Mouse (Mus musculus) heart, adult 8-10 months (tissue): ENCODE results near the gene Klc3. TPM values are rescaled to one million over a fixed set of nuclear protein-coding genes. Genes with fewer than 3 reads are reported as not detected.

Experiments used
- DNase-seq: peaks from one replicate; pipeline ENCODE4 v3.0.0; 2022; ENCODE audit warnings: low spot score
- total RNA-seq, 4 experiments: library from RNA; stranded (reverse); gene quantifications; 2 replicates each; pipeline ENCODE4 v1.2.4; 2022

The Klc3 gene
- total RNA-seq: 1 to 10 TPM in 1 of 4 experiments, under 1 TPM in 2, not detected in 1; 0.60 to 1.2 (median 0.75) TPM

DNA sequence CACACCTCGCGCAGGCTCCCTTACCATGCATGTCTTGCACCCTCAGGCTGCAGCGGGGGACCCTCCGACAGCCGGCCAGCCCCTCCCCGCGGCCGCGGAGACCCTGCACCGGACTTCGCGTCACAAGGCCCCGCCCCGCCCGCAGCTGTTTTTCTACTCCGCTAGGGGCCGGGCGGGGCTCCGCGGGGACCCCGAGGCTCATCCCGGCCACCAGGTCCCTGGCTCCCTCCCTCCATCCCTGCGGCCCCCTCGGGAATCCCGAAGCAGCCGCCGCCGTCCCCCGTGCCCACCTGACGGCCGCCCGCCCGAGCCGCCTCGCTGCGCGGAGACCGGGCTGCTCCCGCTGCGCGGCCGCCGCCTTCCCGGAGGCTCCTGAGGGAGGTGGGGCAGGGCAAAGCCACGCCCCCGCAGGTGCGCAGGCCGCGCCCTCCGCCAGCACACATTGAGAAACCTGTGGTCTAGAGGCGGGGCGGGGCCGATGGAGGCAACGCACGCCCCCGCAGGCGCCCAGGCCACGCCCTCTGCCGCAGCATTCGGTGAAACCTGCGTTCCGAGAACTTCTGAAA is at the start of gene Klc3:
TSS of gene Klc3 (minus strand) at position 374 of the 566 bp plus-strand sequence.
- no peak for DNase-seq

DNA sequence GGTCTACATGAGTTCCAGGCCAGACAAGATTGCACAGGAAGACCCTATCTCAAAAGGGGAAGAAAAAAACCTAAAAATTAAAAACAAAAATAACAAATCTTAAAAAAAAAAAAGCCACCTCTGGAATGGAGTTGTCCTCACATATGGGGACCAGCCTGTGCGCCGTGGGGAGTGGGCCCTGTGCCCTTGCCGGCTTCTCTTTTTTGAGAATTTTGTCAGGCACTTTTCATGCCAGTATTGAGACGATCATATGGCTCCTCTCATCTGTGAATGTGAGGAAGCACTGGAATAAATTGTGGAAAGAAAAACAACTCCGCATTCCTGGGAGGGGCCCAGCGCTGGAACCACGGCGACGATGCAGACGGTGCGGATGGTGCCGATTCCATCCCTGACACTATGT is 45.3 kb upstream of the Klc3 start:
- no peak for DNase-seq

DNA sequence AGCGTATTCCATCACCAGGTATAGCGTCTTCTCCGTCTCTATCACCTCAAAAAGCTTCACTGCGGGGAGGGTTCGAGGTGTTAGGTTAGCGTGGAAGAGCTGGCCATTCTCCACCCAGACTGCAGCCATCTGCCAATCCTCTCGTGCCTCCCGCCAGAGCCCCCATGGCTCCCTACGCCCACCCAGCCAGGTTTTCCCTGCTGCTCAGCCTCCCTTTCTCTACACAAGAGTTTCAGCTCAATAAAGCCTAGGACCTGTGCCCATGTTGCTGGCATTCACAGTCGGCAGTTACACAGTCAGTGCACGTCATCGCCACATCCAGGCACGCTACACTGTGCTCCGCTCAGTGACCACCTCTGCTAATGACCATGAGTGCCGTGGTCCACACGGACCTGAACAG is 43.8 kb upstream of the Klc3 start:
- DNase-seq: no peak

DNA sequence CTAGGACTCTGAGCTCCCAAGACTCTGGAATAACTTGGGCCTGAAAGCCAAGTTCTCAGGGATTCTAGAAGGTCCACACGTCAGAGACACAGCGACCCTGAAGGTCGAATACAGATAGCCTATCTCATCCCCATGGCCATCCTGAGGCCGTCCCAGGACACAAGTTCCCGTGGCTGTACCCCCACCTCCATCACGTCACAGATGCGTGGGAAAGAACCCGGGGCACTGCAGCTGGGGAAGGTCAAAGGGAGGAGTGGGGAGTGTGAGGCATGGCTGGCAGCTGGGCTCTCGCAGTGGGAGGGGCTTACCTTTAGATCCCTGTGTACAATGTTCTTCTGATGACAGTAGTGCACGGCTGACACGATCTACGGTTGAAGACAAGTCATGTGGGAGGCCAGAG is 40.9 kb upstream of the Klc3 start:
- no peak for DNase-seq

DNA sequence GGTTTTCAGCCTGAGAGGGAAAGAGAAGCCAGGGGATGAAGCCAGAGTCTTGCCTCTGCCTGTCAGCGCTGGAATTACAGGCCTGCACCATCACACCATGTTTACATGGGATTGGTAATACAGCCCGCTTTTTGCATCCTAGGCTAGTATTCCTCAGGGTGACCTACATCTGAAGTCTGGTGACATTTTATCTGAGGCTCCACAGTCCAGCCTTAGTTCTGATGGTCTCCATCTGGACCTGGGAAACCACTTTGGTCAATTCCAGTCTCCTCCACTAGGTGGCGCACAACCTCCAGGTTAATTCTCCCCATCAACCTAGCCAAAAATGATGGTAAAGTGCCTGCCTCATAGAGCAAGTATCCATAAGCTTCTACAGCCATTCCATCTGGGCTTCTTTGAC is 39.4 kb upstream of the Klc3 start:
- DNase-seq: peak; percentile 85

DNA sequence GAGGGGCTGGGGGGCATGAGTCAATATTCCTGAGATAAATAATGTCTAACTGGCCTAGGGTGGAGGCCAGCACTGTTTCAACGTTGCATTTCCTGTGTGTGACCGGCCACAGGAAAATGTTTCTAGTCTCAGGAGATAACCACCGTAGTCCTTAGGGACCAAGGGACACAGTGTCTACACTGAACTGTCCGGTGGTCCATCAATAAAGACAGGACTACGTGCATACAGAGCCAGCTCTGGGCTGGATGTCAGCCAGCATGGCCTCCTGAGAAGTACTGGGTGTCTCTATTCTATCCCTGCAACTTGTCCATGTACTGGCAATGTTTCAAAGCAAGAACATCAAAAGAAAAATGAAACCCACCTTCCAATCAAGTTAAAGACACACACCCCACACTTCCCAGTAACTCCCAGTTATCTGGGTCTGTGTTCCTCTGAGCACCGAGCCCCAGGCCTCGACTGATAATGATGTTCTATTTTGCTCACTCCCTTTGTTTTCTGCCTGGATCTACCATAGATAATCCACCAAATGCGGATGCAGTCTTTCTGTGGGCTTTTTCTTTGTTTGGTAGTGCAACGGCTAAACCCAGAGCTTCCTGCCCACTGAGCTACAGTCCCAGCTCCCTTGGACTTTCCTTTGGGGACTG is 37.7 kb upstream of the Klc3 start:
- no peak for DNase-seq

DNA sequence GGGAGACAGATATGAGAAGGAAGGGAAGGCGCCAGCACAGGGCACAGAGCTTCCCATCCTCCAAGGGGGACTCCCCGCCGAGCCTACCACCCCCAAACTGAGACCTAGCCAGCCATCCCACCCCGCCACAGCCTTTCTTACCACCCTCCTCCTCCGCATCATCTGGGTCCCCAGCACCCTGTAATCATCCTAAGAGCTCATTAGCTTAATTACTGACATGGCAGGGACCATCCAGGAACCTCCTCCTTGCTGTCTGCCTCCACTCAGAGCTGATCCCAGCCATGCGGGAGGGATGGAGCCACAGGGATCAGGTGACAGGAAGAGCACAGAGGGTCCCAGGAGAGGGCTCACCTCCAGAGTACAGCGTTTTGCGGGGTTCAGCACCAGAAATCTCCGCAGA is 33.1 kb upstream of the Klc3 start:
- DNase-seq: no peak

DNA sequence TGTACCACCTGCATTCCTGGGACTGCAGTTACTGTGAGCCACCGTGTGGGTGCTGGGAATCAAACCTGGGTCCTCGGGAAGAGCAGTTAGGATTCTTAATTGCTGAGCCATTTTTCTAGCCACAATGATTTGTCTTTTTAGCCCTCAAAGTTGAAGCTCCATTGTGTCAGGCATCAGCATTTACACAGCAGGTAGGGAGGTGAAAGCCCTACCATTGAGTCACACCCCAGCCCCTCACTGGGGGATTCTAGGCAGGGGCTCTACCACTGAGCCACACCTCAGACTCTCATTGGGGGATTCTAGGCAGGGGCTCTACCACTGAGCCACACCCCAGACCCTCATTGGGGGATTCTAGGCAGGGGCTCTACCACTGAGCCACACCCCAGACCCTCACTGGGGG is 32.4 kb upstream of the Klc3 start:
- no peak for DNase-seq

DNA sequence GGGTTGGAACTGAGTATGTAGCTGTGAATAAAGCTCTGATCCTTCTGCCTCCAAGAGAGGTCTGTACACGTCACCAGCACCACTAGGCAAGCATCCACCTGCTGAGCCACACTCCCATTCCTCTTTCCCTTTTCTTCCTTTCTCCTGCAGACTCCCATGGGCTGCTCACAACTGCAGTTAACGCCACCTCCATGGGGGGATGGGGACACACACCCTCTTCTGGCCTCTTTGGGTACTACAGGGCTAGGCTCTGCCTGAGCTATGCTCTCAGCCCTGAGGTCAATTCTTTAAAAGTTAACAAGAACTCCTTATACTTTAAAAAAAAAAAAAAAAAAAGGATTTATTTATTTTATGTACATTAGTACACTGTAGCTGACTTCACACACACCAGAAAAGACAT is 28.6 kb upstream of the Klc3 start:
- DNase-seq: no peak

DNA sequence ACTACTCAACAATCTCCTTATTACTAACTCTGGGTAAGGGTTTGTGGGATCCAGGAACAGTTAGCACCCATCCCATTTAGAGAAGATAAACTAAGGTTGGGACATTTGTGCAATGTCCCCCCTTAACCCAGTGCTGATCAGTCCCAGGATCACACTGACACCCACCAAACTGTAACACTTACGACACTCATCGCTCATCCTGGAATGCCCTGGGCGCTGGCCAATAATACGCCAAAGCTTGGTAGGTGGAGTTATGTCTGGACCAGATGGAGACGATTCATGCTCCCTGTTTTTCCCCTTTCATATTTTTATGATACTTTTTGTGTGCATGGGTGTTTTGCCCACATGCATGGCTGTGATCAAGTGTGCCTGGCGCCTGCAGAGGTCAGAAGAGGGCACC is 26.5 kb upstream of the Klc3 start:
- DNase-seq: no peak

DNA sequence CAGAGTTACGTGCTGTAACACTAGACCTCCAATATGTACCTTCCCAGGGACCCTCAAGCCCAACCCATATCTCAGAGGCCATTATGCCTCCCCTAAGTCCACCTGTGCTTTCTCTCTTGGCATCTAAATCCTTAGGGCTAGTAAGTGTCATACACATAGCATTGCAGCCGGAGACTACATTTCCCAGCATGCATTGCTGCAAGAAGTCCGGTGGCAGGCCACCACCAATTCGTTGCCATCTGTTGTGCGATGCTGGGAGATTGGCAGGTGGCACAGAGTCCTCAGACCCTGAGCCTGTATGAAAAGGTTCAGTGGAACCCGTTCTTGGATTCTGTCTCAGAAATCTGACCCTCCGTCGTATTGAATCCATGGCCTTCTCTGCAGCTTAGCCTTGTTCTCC is 25.8 kb upstream of the Klc3 start:
- no peak for DNase-seq

DNA sequence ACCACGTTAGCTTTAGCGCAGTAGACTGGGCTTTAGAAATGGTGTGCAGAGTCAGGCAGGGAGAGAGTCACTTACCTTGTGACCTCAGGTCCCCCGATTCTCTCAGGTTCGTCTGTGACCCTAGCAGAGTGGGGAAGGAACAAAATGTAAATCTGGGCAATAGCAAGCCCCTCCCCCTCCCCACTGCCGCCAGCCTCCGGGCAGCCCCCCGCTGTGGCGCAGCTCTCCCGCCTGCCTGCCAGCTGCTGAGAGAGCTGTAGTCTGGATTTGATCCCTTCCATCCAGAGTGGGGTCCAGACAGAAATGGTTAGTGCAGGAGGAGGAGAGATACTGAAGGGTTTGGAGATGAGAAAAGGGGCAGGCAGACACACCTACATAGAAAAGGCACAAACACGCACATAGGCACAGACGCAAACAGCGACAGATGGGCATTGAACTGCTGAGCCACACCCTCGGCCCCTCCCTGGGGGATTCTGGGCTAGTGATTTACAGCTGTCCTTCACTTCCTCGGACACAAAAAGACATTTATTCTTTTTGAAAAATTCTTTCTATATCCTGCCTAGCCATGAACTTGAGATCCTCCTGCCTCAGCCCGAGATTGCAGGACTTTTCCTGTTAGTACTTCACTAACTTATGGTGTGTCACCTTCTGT is 24.2 kb upstream of the Klc3 start:
- DNase-seq: no peak

DNA sequence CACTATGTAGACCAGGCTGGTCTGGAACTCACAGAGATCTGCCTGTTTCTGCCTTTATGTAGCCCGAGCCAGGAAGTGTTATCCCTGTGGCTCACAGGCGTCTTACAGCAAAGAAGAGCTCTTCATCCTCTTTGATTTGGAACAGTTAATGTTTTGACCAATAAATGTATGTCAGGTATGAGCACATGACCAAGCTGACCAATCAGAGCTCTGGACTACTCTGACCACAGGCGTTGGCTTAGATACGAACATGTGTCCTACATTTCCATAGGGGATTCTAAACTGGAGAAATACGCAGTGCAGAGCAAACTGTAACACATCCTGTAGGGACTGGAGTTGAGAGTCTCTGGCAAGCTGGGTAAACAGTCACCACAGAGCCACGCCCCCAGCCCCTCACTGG is 23.0 kb upstream of the Klc3 start:
- DNase-seq: no peak

DNA sequence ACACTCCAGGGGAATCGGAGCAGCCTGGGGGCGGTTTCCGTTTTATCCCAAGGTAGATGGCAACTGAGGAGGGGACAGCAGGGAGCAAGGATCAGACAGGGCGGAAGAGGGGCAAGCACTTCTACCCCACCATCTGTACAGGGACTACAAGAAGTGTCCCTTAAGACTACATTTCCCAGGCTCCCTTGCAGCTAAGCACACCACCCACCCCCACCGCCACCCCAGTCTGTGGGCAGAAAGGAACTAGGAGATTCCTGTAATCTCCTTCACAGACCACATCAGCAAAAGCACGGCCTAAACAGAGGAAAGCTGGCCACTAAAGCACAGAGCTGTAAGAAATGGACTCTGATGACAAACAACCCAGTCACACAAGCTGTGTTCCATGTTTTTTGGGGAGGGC is 22.4 kb upstream of the Klc3 start:
- no peak for DNase-seq

DNA sequence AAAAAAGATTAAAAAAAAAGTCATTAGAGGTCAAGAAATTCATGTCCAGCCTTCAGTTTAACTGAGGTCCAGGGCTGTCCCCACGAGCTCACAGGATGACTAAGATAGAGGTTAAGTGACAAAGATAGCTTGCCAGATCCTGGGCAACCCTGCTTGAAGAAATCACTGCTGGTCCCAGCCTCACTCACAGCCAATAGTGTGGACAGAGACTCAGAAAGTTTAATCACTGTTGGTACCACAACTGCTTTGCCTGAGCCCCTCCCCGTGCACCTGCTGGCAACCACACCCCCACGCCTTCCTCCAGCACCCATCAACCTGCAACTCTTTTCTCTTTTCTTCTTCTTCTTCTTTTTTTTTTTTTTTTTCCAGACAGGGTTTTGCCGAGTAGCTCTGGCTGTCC is 20.1 kb upstream of the Klc3 start:
- no peak for DNase-seq

DNA sequence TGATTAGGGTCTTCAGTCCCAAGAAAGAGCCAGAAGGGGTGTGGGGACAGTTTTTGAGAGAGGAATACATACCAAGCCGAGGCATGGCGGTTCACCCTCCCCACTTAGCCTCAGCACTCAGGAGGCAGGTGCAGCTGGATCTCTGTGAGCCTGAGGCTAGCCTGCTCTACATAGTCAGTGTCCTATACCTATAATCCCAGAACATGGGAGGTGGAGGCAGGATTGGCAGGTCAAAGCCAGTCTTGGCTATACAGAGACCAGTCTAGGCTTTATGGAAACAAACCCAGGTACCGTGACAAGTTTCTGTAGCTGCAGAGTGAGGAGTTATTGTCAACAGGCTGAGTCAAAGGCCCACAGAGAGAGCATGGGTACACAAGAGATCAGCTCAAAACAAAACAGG is 19.2 kb upstream of the Klc3 start:
- DNase-seq: no peak

DNA sequence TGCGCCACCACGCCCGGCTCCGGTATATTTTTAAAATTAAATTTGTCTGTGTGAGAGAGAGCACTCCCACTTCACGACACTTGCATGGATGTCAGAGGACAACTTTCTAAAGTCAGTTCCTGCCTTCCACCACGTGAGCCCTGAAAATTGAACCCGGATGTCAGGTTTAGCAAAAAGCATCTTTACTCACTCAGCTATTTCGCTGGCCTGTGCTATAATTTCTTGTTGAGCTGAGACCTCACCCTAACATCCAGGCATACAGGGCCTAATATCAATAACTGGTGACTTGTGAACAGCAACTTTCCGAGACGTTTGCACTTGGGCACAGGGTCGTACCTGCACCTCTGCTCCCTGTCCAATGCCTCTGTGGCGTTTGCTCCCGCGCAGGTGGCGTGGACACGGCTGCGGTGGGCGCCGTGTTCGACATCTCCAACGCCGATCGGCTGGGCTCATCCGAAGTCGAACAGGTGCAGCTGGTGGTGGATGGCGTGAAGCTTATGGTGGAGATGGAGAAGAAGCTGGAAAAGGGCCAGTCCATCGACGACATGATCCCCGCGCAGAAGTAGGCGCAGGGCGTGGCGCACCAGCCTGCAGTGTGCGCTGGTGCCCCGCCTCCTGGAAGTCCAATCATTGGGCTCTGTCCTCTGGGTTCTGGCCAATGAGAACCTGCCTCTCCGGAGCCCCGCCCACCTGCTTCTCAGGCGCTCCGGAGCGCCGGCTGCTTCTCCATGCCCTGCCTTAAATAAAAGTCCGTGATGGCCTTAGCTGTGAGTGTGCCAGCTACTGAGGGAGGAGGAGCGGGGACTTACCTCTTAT is 17.1 kb upstream of the Klc3 start:
- peak; percentile 68 for DNase-seq

DNA sequence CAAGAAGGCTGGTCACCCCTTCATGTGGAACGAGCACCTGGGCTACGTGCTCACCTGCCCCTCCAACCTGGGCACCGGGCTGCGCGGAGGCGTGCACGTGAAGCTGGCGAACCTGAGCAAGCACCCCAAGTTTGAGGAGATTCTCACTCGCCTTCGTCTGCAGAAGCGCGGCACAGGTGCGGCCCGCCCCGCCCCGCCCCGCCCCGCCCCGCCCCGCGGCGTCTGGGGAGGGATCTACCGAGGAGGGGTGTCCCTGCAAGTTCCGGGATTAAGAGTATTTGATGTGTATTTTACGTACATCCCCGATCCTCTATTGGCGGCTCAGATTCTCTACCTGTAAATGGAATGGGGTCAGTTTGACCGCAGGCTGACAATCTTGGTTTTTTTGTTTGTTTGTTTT is 16.2 kb upstream of the Klc3 start:
- no peak for DNase-seq

DNA sequence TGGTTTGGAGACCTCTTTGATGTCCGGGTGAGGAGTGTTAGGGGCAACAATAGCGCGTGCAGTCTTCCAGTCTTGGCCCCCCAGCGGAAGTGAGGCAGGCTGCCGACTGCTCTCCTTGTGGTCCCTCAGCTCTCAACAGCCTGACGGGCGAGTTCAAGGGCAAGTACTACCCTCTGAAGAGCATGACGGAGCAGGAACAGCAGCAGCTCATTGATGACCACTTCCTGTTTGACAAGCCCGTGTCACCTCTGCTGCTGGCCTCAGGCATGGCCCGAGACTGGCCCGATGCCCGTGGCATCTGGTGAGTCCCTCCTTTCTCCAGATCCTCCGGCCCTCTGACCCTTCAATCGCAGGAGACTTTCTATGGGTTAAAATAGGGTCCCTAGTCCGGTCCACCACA is 12.7 kb upstream of the Klc3 start:
- DNase-seq: no peak

DNA sequence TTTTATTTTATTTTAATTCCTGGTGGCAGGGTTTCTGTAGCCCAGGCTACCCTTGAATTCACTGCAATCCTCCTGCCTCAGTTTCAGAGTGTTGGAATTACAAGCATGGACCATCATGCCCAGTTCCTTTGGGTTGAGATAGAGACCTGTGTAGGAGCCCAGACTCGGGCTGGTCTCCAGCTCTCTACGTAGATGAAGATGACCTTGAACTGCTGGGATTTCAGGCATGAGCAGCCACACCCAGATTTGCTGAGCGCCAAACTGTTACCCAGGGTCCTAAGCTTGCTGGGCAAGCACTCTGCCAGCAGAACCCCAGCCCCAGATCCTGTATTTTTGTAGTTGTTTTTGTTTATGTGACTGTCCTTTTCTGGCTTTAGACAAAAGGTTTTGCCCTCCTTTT is 9.6 kb upstream of the Klc3 start:
- no peak for DNase-seq

DNA sequence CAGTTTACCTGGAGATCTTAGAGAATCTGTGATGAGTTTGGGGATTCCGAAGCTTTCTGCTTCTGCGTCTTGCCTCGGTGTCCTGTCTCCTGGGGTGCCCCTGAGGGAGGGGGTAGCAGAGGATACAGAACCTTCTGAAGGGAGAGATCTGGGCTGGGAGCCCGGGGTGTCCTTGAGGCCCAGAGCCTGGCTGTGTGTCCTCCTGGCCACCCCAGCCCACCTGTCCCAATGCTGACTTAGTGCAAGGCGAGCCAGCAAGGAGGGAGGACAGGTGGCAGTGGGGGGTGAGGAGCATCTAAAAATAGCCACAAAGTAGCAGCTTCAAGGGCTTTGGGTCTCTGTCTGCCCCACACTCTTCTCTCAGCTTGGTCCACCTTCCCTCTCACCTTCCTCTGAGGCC is 7.9 kb upstream of the Klc3 start:
- DNase-seq: no peak

DNA sequence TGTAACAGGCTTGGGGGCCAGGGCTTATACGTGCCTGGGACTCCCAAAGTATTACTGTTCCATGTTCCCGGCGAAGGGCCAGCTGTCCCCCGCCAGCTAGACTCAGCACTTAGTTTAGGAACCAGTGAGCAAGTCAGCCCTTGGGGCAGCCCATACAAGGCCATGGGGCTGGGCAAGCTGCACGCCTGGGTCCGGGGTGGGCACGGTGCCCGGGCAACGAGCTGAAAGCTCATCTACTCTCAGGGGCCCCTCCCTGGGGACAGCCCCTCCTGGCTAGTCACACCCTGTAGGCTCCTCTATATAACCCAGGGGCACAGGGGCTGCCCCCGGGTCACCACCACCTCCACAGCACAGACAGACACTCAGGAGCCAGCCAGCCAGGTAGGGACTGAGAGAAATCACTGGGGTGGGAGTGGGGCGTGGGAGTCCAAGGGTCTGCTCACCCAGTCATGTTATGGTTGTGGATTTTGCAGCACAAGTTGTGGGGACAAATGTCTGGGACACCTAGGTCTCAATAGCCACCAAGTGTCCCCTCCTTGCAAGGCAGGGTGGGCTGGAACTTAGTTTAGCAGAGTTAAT is 7.0 kb upstream of the Klc3 start:
- DNase-seq: peak; percentile 77
